Mouse (Mus musculus): Measurements from ENCODE around the gene Rhbdf1. TPM values are rescaled to one million over a fixed set of nuclear protein-coding genes. Genes with fewer than 3 reads are reported as not detected.

The Rhbdf1 gene
- total and polyA plus RNA-seq, 2 experiments from 2014 or later: 22.9 to 65.4 TPM

- peak overlapping the region; percentile 74 for H3K27ac ChIP-seq
- H3K4me1 ChIP-seq (ENCODE audit: insufficient read depth, low read length): peaks cover 38% of the 10 kb centered on the region
- no peak overlapping the region for H3K4me2 ChIP-seq (ENCODE audit: low read depth, low read length)
- no peak overlapping the region for H3K4me3 ChIP-seq (ENCODE audit: low read length)
- 36% methylated on average over 2 of the region's 2 CpGs for WGBS
- no peaks in the 10 kb centered on the region for H3K27me3 ChIP-seq (ENCODE audit: insufficient read depth, low read length)
- ATAC-seq (0 out of 2 replicates have a peak, but pooled peaks have one; percentile 0), DNase-seq (ENCODE audit: low spot score) (no peak)
- H3K36me3 ChIP-seq (ENCODE audit: insufficient read depth, low read length): peaks cover 26% of the 10 kb centered on the region
- TF ChIP-seq CTCF (IDR thresholded peaks at IDR 0.05; ENCODE audit: low read depth): no peak
- H3K9ac ChIP-seq (replicated peaks; ENCODE audit: low read length): 0 out of 2 replicates have a peak overlapping the region, but pooled peaks have one; percentile 21
- H3K9me3 ChIP-seq (ENCODE audit: low read length): no peaks in the 10 kb centered on the region
These were observed 14.0 kb upstream of the Rhbdf1 start for GRCm38 (mm10) chr11:32236132-32236531.

GRCm38 (mm10) chr11:32235646-32236045 is 13.5 kb upstream of the Rhbdf1 start:
- WGBS: 27% methylated on average over 3 of the region's 3 CpGs
- Histone ChIP-seq H3K9me3 (ENCODE audit: low read length) (no peaks in the 10 kb centered on the region), H3K4me3 (ENCODE audit: low read length) (no peak overlapping the region), H3K27ac (peak overlapping the region; percentile 74; the same call in 1 of the 2 replicates), H3K4me1 (ENCODE audit: insufficient read depth, low read length) (peaks cover 38% of the 10 kb centered on the region), H3K36me3 (ENCODE audit: insufficient read depth, low read length) (peaks cover 27% of the 10 kb centered on the region), H3K27me3 (ENCODE audit: insufficient read depth, low read length) (no peaks in the 10 kb centered on the region), H3K4me2 (ENCODE audit: low read depth, low read length) (no peak overlapping the region), H3K9ac (replicated peaks; ENCODE audit: low read length) (no peak overlapping the region)
- ATAC-seq (peak; percentile 52), DNase-seq (ENCODE audit: low spot score) (peak; percentile 90)
- no peak for TF ChIP-seq CTCF (IDR thresholded peaks at IDR 0.05; ENCODE audit: low read depth)

- no peaks in the 10 kb centered on the region for H3K27me3 ChIP-seq (ENCODE audit: insufficient read depth, low read length)
- no peak overlapping the region for H3K4me3 ChIP-seq (ENCODE audit: low read length)
- H3K9me3 ChIP-seq (ENCODE audit: low read length): no peaks in the 10 kb centered on the region
- no peak for DNase-seq (ENCODE audit: low spot score)
- no peak for ATAC-seq
- no peak for TF ChIP-seq CTCF (IDR thresholded peaks at IDR 0.05; ENCODE audit: low read depth)
- peaks cover 38% of the 10 kb centered on the region for H3K4me1 ChIP-seq (ENCODE audit: insufficient read depth, low read length)
- WGBS: 75% methylated on average over 6 of the region's 6 CpGs
- peak overlapping the region; percentile 74; the same call in 1 of the 2 replicates for H3K27ac ChIP-seq
- peaks cover 31% of the 10 kb centered on the region for H3K36me3 ChIP-seq (ENCODE audit: insufficient read depth, low read length)
- H3K4me2 ChIP-seq (ENCODE audit: low read depth, low read length): no peak overlapping the region
- H3K9ac ChIP-seq (replicated peaks; ENCODE audit: low read length): no peak overlapping the region
These were observed 12.9 kb upstream of the Rhbdf1 start for GRCm38 (mm10) chr11:32234816-32235485.

GRCm38 (mm10) chr11:32233895-32234294 is 11.8 kb upstream of the Rhbdf1 start:
- Histone ChIP-seq H3K36me3 (ENCODE audit: insufficient read depth, low read length) (peaks cover 26% of the 10 kb centered on the region), H3K27ac (peak overlapping the region; percentile 74; the same call in 1 of the 2 replicates), H3K4me1 (ENCODE audit: insufficient read depth, low read length) (peaks cover 38% of the 10 kb centered on the region), H3K9me3 (ENCODE audit: low read length) (no peaks in the 10 kb centered on the region), H3K4me3 (ENCODE audit: low read length) (no peak overlapping the region), H3K4me2 (ENCODE audit: low read depth, low read length) (no peak overlapping the region), H3K9ac (replicated peaks; ENCODE audit: low read length) (no peak overlapping the region), H3K27me3 (ENCODE audit: insufficient read depth, low read length) (no peaks in the 10 kb centered on the region)
- 59% methylated on average over 3 of the region's 3 CpGs for WGBS
- DNase-seq (ENCODE audit: low spot score) (peak; percentile 66), ATAC-seq (peak; percentile 48)
- no peak for TF ChIP-seq CTCF (IDR thresholded peaks at IDR 0.05; ENCODE audit: low read depth)

GRCm38 (mm10) chr11:32232848-32233247 is 10.7 kb upstream of the Rhbdf1 start:
- TF ChIP-seq CTCF (IDR thresholded peaks at IDR 0.05; ENCODE audit: low read depth): no peak
- H3K4me2 ChIP-seq (ENCODE audit: low read depth, low read length): no peak overlapping the region
- ATAC-seq (peak; percentile 15; the same call in 1 of the 2 replicates), DNase-seq (ENCODE audit: low spot score) (no peak)
- no peaks in the 10 kb centered on the region for H3K27me3 ChIP-seq (ENCODE audit: insufficient read depth, low read length)
- H3K9me3 ChIP-seq (ENCODE audit: low read length): no peaks in the 10 kb centered on the region
- 61% methylated on average over 10 of the region's 10 CpGs for WGBS
- no peak overlapping the region for H3K9ac ChIP-seq (replicated peaks; ENCODE audit: low read length)
- no peak overlapping the region for H3K4me3 ChIP-seq (ENCODE audit: low read length)
- peaks cover 26% of the 10 kb centered on the region for H3K36me3 ChIP-seq (ENCODE audit: insufficient read depth, low read length)
- H3K4me1 ChIP-seq (ENCODE audit: insufficient read depth, low read length): peaks cover 38% of the 10 kb centered on the region
- 0 out of 2 replicates have a peak overlapping the region, but pooled peaks have one; percentile 48 for H3K27ac ChIP-seq

GRCm38 (mm10) chr11:32231125-32231524 is 9.0 kb upstream of the Rhbdf1 start:
- DNase-seq (ENCODE audit: low spot score): no peak
- Histone ChIP-seq H3K27me3 (ENCODE audit: insufficient read depth, low read length) (no peaks in the 10 kb centered on the region), H3K9ac (replicated peaks; ENCODE audit: low read length) (no peak overlapping the region), H3K4me3 (ENCODE audit: low read length) (no peak overlapping the region), H3K9me3 (ENCODE audit: low read length) (no peaks in the 10 kb centered on the region), H3K36me3 (ENCODE audit: insufficient read depth, low read length) (peaks cover 26% of the 10 kb centered on the region), H3K27ac (no peak overlapping the region), H3K4me2 (ENCODE audit: low read depth, low read length) (no peak overlapping the region), H3K4me1 (ENCODE audit: insufficient read depth, low read length) (peaks cover 36% of the 10 kb centered on the region)
- no peak for TF ChIP-seq CTCF (IDR thresholded peaks at IDR 0.05; ENCODE audit: low read depth)
- WGBS: 91% methylated on average over 2 of the region's 2 CpGs
- no peak for ATAC-seq

GRCm38 (mm10) chr11:32230220-32230619 is 8.1 kb upstream of the Rhbdf1 start:
- no peak overlapping the region for H3K9ac ChIP-seq (replicated peaks; ENCODE audit: low read length)
- no peaks in the 10 kb centered on the region for H3K27me3 ChIP-seq (ENCODE audit: insufficient read depth, low read length)
- no peak overlapping the region for H3K4me3 ChIP-seq (ENCODE audit: low read length)
- no peak overlapping the region for H3K4me2 ChIP-seq (ENCODE audit: low read depth, low read length)
- 79% methylated on average over 4 of the region's 4 CpGs for WGBS
- DNase-seq (ENCODE audit: low spot score) (no peak), ATAC-seq (no peak)
- peaks cover 26% of the 10 kb centered on the region for H3K36me3 ChIP-seq (ENCODE audit: insufficient read depth, low read length)
- H3K27ac ChIP-seq: no peak overlapping the region
- peaks cover 30% of the 10 kb centered on the region for H3K4me1 ChIP-seq (ENCODE audit: insufficient read depth, low read length)
- no peak for TF ChIP-seq CTCF (IDR thresholded peaks at IDR 0.05; ENCODE audit: low read depth)
- no peaks in the 10 kb centered on the region for H3K9me3 ChIP-seq (ENCODE audit: low read length)
